Mouse (Mus musculus): ENCODE measurements at regions not wholly inside any gene's neighbourhood (a gene's known extent, or its start where the extent isn't known, plus 50 kb on each side); places are given as distances from the start of the nearest gene placed in this dataset.

GRCm38 (mm10) chr2:75112751-75113150 lies 287.1 kb downstream of the Mtx2 start:
- TF ChIP-seq CTCF (IDR thresholded peaks at IDR 0.05; ENCODE audit: extremely low read depth, insufficient read length, insufficient replicate concordance, low read depth, low read length) (no peak), POLR2A (IDR thresholded peaks at IDR 0.05; ENCODE audit: low read depth, low read length) (no peak)

Measured in small intestine, adult 2 months (tissue).